Mouse (Mus musculus): ENCODE measurements around the gene Lum. TPM values are rescaled to one million over a fixed set of nuclear protein-coding genes. Genes with fewer than 3 reads are reported as not detected.

Lum gene
- polyA plus RNA-seq (2014; fragmentation: Nextera tagmentation; extraction: Ambion mirVana) = 41.7 and 46.5 TPM in 2 replicates

DNA sequence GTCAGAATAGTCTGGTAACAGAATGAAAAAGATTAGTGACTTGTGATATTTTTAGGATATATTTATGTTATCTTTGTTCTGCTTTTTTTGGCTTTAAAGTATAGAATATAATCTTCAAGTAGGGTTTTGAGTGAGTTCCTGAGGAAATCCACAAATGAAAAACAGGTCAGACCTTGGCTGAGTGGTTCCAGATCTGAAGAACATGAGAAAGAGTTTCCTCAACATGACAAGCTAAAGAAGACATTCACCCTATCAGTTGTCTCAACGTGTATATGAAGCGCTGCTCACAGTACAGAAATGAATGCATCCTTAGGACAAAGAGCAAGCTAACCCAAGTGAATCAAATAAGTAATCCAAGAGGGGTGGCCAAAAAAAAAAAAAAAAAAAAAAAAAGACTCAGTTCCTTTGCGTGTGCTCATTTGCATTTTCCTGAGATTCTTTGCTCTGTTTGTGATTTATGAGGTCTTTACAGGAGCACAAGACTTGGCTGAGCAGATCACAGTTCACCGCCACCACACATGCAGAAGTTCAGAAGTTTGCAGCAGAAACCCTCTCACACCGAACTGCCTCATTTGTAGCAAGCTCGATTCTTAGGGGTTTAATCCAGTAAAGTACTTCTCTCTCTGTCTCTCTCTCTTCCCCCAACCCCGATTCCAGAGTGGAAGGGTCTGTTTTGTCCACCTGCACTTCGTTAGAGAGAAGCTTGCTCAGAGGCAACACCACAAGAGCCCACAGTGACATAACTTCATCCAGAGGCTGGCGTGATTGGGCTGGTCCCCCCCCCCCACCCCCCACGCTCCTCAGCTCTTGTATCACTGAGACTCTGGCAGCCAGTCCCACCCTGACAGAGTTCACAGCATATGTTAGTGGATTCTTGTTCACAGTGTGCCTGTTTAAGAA, at the start of gene Lum:
TSS of gene Lum (plus strand) at position 172 of the 900 bp plus-strand sequence.
- Histone ChIP-seq H3K36me3 (ENCODE audit: control insufficient read depth, insufficient read depth, low read length) (no peaks in the 10 kb centered on the region; the same call in 1 of the 2 replicates), H3K27me3 (ENCODE audit: control insufficient read depth, insufficient read depth, low read length) (no peaks in the 10 kb centered on the region), H3K4me1 (ENCODE audit: control insufficient read depth, insufficient read depth, low read length) (peaks cover 7% of the 10 kb centered on the region), H3K27ac (ENCODE audit: low read depth, low read length) (peak within 1 kb of the TSS; percentile 44; the same call in 1 of the 2 replicates), H3K9me3 (ENCODE audit: control insufficient read depth, low read length) (no peaks in the 10 kb centered on the region), H3K4me3 (ENCODE audit: low read length) (peak within 1 kb of the TSS; percentile 7; the same call in 1 of the 2 replicates), H3K9ac (ENCODE audit: low read depth, low read length) (no peak within 1 kb of the TSS), H3K4me2 (replicated peaks; ENCODE audit: low read depth, low read length) (0 out of 2 replicates have a peak within 1 kb of the TSS, but pooled peaks have one; percentile 13)
- peak; percentile 68; the same call in 1 of the 2 replicates for ATAC-seq (ENCODE audit: low FRiP score, low TSS enrichment)
- 43% methylated on average over 10 of the region's 10 CpGs for WGBS

DNA sequence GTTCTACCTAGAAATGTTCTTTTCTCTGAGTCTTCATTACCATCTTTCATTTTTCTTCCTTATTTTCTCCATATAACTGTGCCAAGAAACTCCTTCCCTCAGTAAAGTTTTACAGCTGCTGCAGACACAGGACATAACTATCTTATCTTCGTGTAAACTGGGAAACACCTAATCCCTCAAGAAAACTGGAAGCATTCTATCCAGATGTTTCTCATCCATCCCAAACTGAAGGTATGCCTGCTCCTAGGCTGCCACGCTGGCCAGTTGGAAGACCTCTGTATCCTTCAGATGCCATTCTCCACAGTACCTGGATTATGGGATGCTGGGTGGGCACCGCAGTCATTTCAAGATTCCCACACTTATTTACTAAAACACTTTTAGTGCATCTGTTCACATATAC, 41.6 kb upstream of the Lum start:
- Histone ChIP-seq H3K4me3 (ENCODE audit: low read length) (no peak overlapping the region), H3K36me3 (ENCODE audit: control insufficient read depth, insufficient read depth, low read length) (no peaks in the 10 kb centered on the region), H3K27ac (ENCODE audit: low read depth, low read length) (no peak overlapping the region), H3K27me3 (ENCODE audit: control insufficient read depth, insufficient read depth, low read length) (no peaks in the 10 kb centered on the region), H3K9me3 (ENCODE audit: control insufficient read depth, low read length) (no peaks in the 10 kb centered on the region), H3K4me1 (ENCODE audit: control insufficient read depth, insufficient read depth, low read length) (no peaks in the 10 kb centered on the region), H3K9ac (ENCODE audit: low read depth, low read length) (no peak overlapping the region), H3K4me2 (replicated peaks; ENCODE audit: low read depth, low read length) (no peak overlapping the region)
- 82% methylated on average over 3 of the region's 3 CpGs for WGBS
- no peak for ATAC-seq (ENCODE audit: low FRiP score, low TSS enrichment)

DNA sequence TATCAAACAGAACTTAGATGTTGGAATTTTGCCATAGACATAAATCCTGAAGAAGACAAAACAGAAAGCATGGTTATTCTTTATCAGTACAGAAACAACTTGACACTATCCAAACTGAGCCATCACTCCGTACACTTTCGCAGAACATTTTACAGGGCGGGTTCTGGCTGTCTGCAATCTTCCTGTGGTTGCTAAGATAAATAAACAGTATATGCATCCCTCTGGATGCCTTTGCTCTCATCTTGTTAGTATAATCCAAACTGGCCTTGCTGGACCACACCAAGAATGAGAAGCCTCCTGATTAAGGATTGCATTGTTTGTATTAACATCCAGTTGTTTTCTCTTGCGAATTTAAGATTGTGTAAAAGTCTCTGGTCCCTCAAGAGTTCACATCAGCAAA, 29.2 kb upstream of the Lum start:
- no peaks in the 10 kb centered on the region for H3K27me3 ChIP-seq (ENCODE audit: control insufficient read depth, insufficient read depth, low read length)
- no peak for ATAC-seq (ENCODE audit: low FRiP score, low TSS enrichment)
- H3K36me3 ChIP-seq (ENCODE audit: control insufficient read depth, insufficient read depth, low read length) = no peaks in the 10 kb centered on the region
- H3K4me3 ChIP-seq (ENCODE audit: low read length) = no peak overlapping the region
- H3K4me1 ChIP-seq (ENCODE audit: control insufficient read depth, insufficient read depth, low read length) = no peaks in the 10 kb centered on the region
- no peaks in the 10 kb centered on the region for H3K9me3 ChIP-seq (ENCODE audit: control insufficient read depth, low read length)
- no peak overlapping the region for H3K27ac ChIP-seq (ENCODE audit: low read depth, low read length)
- no peak overlapping the region for H3K9ac ChIP-seq (ENCODE audit: low read depth, low read length)
- 64% methylated on average over 4 of the region's 4 CpGs for WGBS
- H3K4me2 ChIP-seq (replicated peaks; ENCODE audit: low read depth, low read length) = no peak overlapping the region

DNA sequence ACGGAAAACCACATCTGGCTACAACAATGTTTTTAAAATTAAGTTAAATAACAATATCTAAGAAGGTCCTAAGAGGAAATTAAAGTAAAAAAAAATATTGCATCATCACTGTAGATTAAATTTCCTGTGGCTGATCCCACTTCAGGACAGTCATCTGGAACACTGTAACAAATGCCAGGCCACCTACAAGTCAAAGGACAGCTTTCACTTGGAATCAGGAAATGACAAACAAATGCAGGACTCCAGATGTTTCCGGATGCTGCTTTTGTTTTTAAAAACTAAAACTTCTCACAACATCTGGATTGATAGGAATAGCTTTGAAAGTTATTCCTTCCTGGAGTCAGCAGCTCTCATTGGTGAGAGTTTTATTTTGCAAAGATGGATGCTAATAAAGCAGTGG, 28.0 kb upstream of the Lum start:
- ATAC-seq (ENCODE audit: low FRiP score, low TSS enrichment) = no peak
- Histone ChIP-seq H3K27ac (ENCODE audit: low read depth, low read length) (no peak overlapping the region), H3K9ac (ENCODE audit: low read depth, low read length) (no peak overlapping the region)

DNA sequence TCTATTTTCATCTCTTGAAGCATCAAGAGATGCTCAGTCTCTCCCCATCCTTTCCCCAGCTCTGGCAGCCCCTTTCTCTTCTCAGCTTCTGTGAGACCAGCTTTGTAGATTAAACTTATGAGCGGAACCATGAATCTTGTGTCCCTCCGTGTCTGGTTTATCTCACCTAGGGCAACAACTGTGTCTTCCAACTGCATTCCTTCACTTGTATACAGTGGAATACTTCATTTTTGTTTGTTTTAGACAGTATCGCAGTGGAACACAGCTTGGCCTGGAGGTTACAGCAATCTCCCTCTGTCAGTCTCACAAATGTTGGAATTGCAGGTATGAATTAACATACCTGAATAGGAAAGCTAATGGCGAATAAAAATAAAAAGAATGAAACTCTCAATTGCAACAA, 26.7 kb upstream of the Lum start:
- 90% methylated on average over 4 of the region's 4 CpGs for WGBS
- Histone ChIP-seq H3K4me2 (replicated peaks; ENCODE audit: low read depth, low read length) (no peak overlapping the region), H3K36me3 (ENCODE audit: control insufficient read depth, insufficient read depth, low read length) (no peaks in the 10 kb centered on the region), H3K27ac (ENCODE audit: low read depth, low read length) (no peak overlapping the region), H3K4me1 (ENCODE audit: control insufficient read depth, insufficient read depth, low read length) (no peaks in the 10 kb centered on the region), H3K4me3 (ENCODE audit: low read length) (no peak overlapping the region), H3K9me3 (ENCODE audit: control insufficient read depth, low read length) (no peaks in the 10 kb centered on the region), H3K27me3 (ENCODE audit: control insufficient read depth, insufficient read depth, low read length) (no peaks in the 10 kb centered on the region), H3K9ac (ENCODE audit: low read depth, low read length) (no peak overlapping the region)
- no peak for ATAC-seq (ENCODE audit: low FRiP score, low TSS enrichment)

More for the DNA sequence above, 28.0 kb upstream of the Lum start:
- H3K4me3 ChIP-seq (ENCODE audit: low read length) = no peak overlapping the region
- no peaks in the 10 kb centered on the region for H3K4me1 ChIP-seq (ENCODE audit: control insufficient read depth, insufficient read depth, low read length)
- H3K9me3 ChIP-seq (ENCODE audit: control insufficient read depth, low read length) = no peaks in the 10 kb centered on the region
- WGBS = 61% methylated on average over 2 of the region's 2 CpGs
- no peak overlapping the region for H3K4me2 ChIP-seq (replicated peaks; ENCODE audit: low read depth, low read length)
- H3K27me3 ChIP-seq (ENCODE audit: control insufficient read depth, insufficient read depth, low read length) = no peaks in the 10 kb centered on the region
- no peaks in the 10 kb centered on the region for H3K36me3 ChIP-seq (ENCODE audit: control insufficient read depth, insufficient read depth, low read length)

DNA sequence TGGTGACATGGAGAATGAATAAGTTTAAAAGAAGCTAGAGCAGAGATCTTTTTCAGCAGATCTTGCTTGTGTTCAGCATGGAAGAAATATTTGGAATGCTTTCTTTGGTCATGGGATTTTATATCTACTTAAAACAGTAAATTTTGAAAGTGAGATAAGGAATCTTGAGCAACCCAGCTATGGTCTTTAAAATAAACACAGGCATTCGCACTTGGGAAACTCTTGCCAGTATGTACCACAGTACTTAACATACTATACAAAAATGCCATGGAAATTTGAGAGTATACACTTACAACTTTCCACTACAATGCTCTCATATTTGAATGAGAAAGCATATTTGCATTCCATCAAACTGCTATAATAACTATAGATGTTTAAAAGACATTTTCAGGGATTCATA, 17.2 kb upstream of the Lum start:
- no peak for ATAC-seq (ENCODE audit: low FRiP score, low TSS enrichment)
- H3K27ac ChIP-seq (ENCODE audit: low read depth, low read length) = no peak overlapping the region
- no peak overlapping the region for H3K9ac ChIP-seq (ENCODE audit: low read depth, low read length)
- WGBS = 68% methylated on average over 1 of the region's 1 CpGs
- no peaks in the 10 kb centered on the region for H3K4me1 ChIP-seq (ENCODE audit: control insufficient read depth, insufficient read depth, low read length)
- no peaks in the 10 kb centered on the region for H3K27me3 ChIP-seq (ENCODE audit: control insufficient read depth, insufficient read depth, low read length)
- no peaks in the 10 kb centered on the region for H3K36me3 ChIP-seq (ENCODE audit: control insufficient read depth, insufficient read depth, low read length)
- no peak overlapping the region for H3K4me3 ChIP-seq (ENCODE audit: low read length)
- no peaks in the 10 kb centered on the region for H3K9me3 ChIP-seq (ENCODE audit: control insufficient read depth, low read length)
- H3K4me2 ChIP-seq (replicated peaks; ENCODE audit: low read depth, low read length) = no peak overlapping the region

DNA sequence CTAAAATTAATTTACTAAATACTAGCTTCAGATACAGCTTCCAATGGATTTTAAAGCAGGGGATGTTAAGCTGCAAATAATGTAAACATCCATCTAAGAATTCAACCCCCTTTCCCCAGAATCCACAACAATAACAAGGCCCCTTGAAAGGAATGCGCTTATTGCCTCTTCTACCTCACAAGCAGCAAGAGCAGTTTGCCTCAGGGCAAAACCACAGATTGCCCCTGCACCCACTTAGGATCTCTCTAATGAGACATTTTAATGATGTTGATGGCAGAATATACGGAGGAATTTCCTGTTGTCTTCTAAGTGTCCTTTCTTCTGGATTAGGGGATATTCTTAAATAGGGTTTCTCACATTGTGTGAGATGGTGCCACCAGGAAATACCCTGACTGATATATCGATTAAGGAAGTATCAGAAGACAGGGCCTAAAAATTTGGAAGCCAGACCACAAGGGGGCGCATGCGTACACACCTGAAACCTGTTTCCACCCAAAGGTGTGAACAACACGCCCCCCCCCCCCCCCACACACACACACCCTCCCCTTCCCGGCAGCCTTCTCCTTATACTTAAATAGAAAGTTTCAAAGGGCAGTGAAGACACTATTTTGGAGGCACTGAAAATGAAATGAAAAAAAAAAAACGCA, 2.7 kb downstream of the Lum start:
- peaks cover 7% of the 10 kb centered on the region for H3K4me1 ChIP-seq (ENCODE audit: control insufficient read depth, insufficient read depth, low read length)
- no peak for ATAC-seq (ENCODE audit: low FRiP score, low TSS enrichment)
- H3K4me3 ChIP-seq (ENCODE audit: low read length) = no peak overlapping the region; the same call in 1 of the 2 replicates
- no peak overlapping the region for H3K27ac ChIP-seq (ENCODE audit: low read depth, low read length)
- no peak overlapping the region for H3K4me2 ChIP-seq (replicated peaks; ENCODE audit: low read depth, low read length)
- H3K27me3 ChIP-seq (ENCODE audit: control insufficient read depth, insufficient read depth, low read length) = no peaks in the 10 kb centered on the region
- H3K9ac ChIP-seq (ENCODE audit: low read depth, low read length) = no peak overlapping the region
- no peaks in the 10 kb centered on the region for H3K9me3 ChIP-seq (ENCODE audit: control insufficient read depth, low read length)
- no peaks in the 10 kb centered on the region; the same call in 1 of the 2 replicates for H3K36me3 ChIP-seq (ENCODE audit: control insufficient read depth, insufficient read depth, low read length)
- WGBS = 63% methylated on average over 8 of the region's 8 CpGs

DNA sequence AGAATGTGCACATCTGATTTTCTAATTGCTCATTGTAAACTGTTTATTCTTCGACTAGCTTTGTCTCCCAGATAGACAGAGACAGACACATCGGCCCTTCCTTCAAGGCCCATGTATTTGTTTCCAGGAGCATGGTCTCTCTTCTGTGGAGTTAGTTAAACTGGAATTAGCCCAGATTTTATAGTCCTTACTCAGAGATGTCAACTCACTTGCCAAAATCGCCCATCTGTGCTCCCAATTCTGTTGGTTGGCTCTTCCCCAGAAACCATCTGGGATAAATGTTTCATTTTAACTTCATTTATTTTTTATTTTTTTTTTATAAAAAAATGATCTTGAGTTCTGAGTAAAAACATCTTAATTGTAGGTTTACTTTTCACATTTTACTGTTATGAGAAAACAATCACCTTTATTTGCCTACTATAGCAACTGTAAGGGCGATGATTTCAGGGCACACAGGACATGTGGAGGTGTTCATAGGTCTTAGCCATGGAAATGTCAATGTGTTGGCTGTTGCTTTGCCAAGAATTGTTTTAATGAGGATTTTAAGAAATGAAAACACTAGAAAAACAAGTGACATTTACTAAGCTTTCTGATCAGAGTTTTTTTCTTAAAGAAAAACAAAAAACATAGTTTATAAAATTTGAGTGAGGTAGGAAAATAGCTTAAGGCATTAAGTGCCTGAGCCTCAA, 17.8 kb downstream of the Lum start:
- no peak for ATAC-seq (ENCODE audit: low FRiP score, low TSS enrichment)
- Histone ChIP-seq H3K27me3 (ENCODE audit: control insufficient read depth, insufficient read depth, low read length) (no peaks in the 10 kb centered on the region), H3K9me3 (ENCODE audit: control insufficient read depth, low read length) (no peaks in the 10 kb centered on the region), H3K36me3 (ENCODE audit: control insufficient read depth, insufficient read depth, low read length) (no peaks in the 10 kb centered on the region), H3K4me1 (ENCODE audit: control insufficient read depth, insufficient read depth, low read length) (no peaks in the 10 kb centered on the region), H3K4me3 (ENCODE audit: low read length) (no peak overlapping the region), H3K4me2 (replicated peaks; ENCODE audit: low read depth, low read length) (no peak overlapping the region), H3K9ac (ENCODE audit: low read depth, low read length) (no peak overlapping the region), H3K27ac (ENCODE audit: low read depth, low read length) (no peak overlapping the region)
- 94% methylated on average over 4 of the region's 4 CpGs for WGBS

Data from kidney, embryonic 14.5 days (tissue).